Mouse (Mus musculus): ENCODE data around the gene Ocel1. TPM values are rescaled to one million over a fixed set of nuclear protein-coding genes. Genes with fewer than 3 reads are reported as not detected.

Ocel1 gene
- polyA plus RNA-seq (2014; fragmentation: Illumina TruSeq; extraction: RNeasy Lipid Tissue Mini Kit (QIAGEN cat#74804); ENCODE audit: low replicate concordance): 1.7 TPM

GRCm38 (mm10) chr8:71371236-71371848 is at the start of gene Ocel1:
Ocel1 (plus strand) TSS chr8:71371298.

DNA sequence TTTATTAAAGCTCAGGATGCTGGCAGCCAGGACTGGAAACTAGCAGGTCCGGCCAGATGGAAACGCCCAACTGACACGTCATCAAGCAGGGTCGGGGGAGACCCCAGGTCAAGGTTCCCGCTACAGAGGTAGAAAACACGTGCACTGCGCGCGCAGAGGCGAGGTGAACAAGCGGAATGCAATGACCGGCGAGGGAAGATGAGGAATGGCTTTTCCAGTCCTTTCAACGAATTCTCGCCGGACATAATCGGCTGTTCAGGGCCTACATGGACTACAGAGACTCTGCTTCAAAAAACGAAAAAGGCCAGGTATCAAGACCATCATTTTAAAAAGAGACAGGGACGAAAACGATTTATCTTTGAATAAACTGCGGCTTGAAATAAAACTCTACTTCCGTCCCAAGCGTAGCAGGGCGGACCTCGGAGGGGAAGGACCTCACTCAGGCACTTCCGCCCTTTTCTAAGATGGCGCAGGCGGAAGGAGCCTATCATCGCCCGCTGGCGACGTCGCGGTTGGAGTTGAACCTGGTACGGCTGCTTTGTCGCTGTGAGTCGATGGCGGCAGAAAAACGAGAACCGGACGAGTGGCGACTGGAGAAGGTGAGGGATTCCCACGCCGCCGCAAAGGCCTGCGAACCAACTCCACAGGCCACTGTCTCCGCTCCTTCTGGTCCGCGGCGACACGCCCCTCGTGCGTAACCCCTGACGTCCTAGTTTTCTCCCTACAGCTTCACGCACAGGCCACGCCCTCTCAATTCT is 4.1 kb upstream of the Ocel1 start, which contains the start of gene Use1:
Gene Use1, plus strand, starts transcription at position 78 of the 758 bp plus-strand sequence.

GRCm38 (mm10) chr8:71381421-71381970 is 10.4 kb downstream of the Ocel1 start, which contains the start of gene Nr2f6:
Nr2f6 (minus strand) TSS chr8:71381960.

DNA sequence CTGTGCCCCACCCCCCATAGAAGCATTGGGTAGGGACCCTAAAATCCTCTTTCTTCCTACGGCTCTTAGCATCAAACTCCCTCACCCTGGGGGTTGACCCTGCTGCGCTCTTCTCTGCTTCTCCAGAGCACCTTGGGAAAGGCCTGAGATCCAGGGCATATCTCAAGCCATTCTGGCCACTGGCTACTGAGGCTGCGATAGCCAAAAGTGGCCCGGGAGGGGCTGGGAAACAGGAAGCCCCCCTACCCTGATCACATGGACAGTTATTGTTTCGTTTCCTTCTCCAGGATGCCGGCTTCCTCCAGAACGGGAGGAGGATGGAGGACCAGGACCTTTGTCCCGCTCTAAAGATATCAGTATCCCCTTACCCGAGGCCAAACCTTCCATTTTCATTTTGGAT is 24.5 kb downstream of the Ocel1 start, which contains the start of gene Ushbp1:
Gene Ushbp1, minus strand, starts transcription at position 174 of the 400 bp plus-strand sequence.

DNA sequence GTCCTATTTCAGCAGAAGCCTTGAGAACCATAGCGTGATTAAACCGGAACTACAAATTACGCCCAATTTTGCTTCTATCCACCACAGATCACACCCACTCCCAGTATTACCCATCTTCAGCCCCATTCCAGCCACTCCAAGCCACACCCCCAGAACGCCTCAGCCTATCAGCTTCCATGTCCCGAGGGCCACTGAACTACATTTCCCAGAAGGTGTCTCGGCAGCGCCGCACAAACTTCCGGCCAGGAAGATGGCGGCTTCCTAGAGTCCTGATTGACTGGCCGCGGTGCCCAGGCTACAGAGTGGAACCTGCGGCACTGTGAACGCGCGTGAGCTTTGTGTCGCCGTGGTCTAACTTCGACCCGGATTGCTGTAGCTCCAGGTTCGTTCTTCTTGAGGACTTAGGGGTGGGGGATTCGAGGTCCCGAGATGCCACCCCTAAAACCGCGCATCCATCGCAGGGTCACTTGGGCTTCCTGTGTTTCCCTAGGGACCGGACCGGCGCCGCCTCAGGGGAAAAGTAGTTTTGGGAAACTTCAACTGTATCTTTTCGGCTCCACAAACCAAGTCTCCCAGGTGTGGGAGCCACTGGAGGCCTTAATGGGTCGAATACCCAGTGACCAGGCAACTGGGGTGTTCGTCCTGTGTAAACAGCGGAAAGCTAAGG is 25.7 kb downstream of the Ocel1 start, which contains the start of gene Babam1:
Gene Babam1, plus strand, starts transcription at position 223 of the 667 bp plus-strand sequence.

GRCm38 (mm10) chr8:71405401-71406098 is 34.5 kb downstream of the Ocel1 start, which contains the start of gene Ankle1:
Ankle1 (plus strand) TSS chr8:71406010.

Other genes starting within 250 kb of the Ocel1 start
- 1.4 TPM for gene Myo9b, start 98.6 kb upstream of the Ocel1 start, polyA plus RNA-seq (2014; fragmentation: Illumina TruSeq; extraction: RNeasy Lipid Tissue Mini Kit (QIAGEN cat#74804); ENCODE audit: low replicate concordance)
- 1.0 TPM for gene Haus8, start 98.4 kb upstream of the Ocel1 start, polyA plus RNA-seq (2014; fragmentation: Illumina TruSeq; extraction: RNeasy Lipid Tissue Mini Kit (QIAGEN cat#74804); ENCODE audit: low replicate concordance)
- 0.78 TPM for gene Use1, start 4.5 kb upstream of the Ocel1 start, polyA plus RNA-seq (2014; fragmentation: Illumina TruSeq; extraction: RNeasy Lipid Tissue Mini Kit (QIAGEN cat#74804); ENCODE audit: low replicate concordance)
- 1.4 TPM for gene Nr2f6, start 10.7 kb downstream of the Ocel1 start, polyA plus RNA-seq (2014; fragmentation: Illumina TruSeq; extraction: RNeasy Lipid Tissue Mini Kit (QIAGEN cat#74804); ENCODE audit: low replicate concordance)
- gene Ushbp1, start 24.5 kb downstream of the Ocel1 start, polyA plus RNA-seq (2014; fragmentation: Illumina TruSeq; extraction: RNeasy Lipid Tissue Mini Kit (QIAGEN cat#74804); ENCODE audit: low replicate concordance): 0.63 TPM
- gene Babam1, start 25.6 kb downstream of the Ocel1 start, polyA plus RNA-seq (2014; fragmentation: Illumina TruSeq; extraction: RNeasy Lipid Tissue Mini Kit (QIAGEN cat#74804); ENCODE audit: low replicate concordance): 8.0 TPM
- 2.5 TPM for gene Ankle1, start 34.7 kb downstream of the Ocel1 start, polyA plus RNA-seq (2014; fragmentation: Illumina TruSeq; extraction: RNeasy Lipid Tissue Mini Kit (QIAGEN cat#74804); ENCODE audit: low replicate concordance)
- gene Abhd8, start 92.4 kb downstream of the Ocel1 start, polyA plus RNA-seq (2014; fragmentation: Illumina TruSeq; extraction: RNeasy Lipid Tissue Mini Kit (QIAGEN cat#74804); ENCODE audit: low replicate concordance): not detected
- gene Mrpl34, start 93.7 kb downstream of the Ocel1 start, polyA plus RNA-seq (2014; fragmentation: Illumina TruSeq; extraction: RNeasy Lipid Tissue Mini Kit (QIAGEN cat#74804); ENCODE audit: low replicate concordance): 9.5 TPM
- 2.4 TPM for gene Dda1, start 97.9 kb downstream of the Ocel1 start, polyA plus RNA-seq (2014; fragmentation: Illumina TruSeq; extraction: RNeasy Lipid Tissue Mini Kit (QIAGEN cat#74804); ENCODE audit: low replicate concordance)
- gene Ano8, start 114.7 kb downstream of the Ocel1 start, polyA plus RNA-seq (2014; fragmentation: Illumina TruSeq; extraction: RNeasy Lipid Tissue Mini Kit (QIAGEN cat#74804); ENCODE audit: low replicate concordance): 1.2 TPM
- gene Gtpbp3, start 116.8 kb downstream of the Ocel1 start, polyA plus RNA-seq (2014; fragmentation: Illumina TruSeq; extraction: RNeasy Lipid Tissue Mini Kit (QIAGEN cat#74804); ENCODE audit: low replicate concordance): 1.7 TPM
- gene Plvap, start 140.5 kb downstream of the Ocel1 start, polyA plus RNA-seq (2014; fragmentation: Illumina TruSeq; extraction: RNeasy Lipid Tissue Mini Kit (QIAGEN cat#74804); ENCODE audit: low replicate concordance): 1.4 TPM
- gene Ccdc194, start 154.4 kb downstream of the Ocel1 start, polyA plus RNA-seq (2014; fragmentation: Illumina TruSeq; extraction: RNeasy Lipid Tissue Mini Kit (QIAGEN cat#74804); ENCODE audit: low replicate concordance): not detected
- 0.82 TPM for gene Bst2, start 166.2 kb downstream of the Ocel1 start, polyA plus RNA-seq (2014; fragmentation: Illumina TruSeq; extraction: RNeasy Lipid Tissue Mini Kit (QIAGEN cat#74804); ENCODE audit: low replicate concordance)
- gene Mvb12a, start 171.6 kb downstream of the Ocel1 start, polyA plus RNA-seq (2014; fragmentation: Illumina TruSeq; extraction: RNeasy Lipid Tissue Mini Kit (QIAGEN cat#74804); ENCODE audit: low replicate concordance): 2.9 TPM
- not detected for gene Tmem221, start 187.6 kb downstream of the Ocel1 start, polyA plus RNA-seq (2014; fragmentation: Illumina TruSeq; extraction: RNeasy Lipid Tissue Mini Kit (QIAGEN cat#74804); ENCODE audit: low replicate concordance)
- not detected for gene Nxnl1, start 195.3 kb downstream of the Ocel1 start, polyA plus RNA-seq (2014; fragmentation: Illumina TruSeq; extraction: RNeasy Lipid Tissue Mini Kit (QIAGEN cat#74804); ENCODE audit: low replicate concordance)
- 0.41 TPM for gene Slc27a1, start 197.6 kb downstream of the Ocel1 start, polyA plus RNA-seq (2014; fragmentation: Illumina TruSeq; extraction: RNeasy Lipid Tissue Mini Kit (QIAGEN cat#74804); ENCODE audit: low replicate concordance)
- gene Pgls, start 220.9 kb downstream of the Ocel1 start, polyA plus RNA-seq (2014; fragmentation: Illumina TruSeq; extraction: RNeasy Lipid Tissue Mini Kit (QIAGEN cat#74804); ENCODE audit: low replicate concordance): 0.59 TPM
- gene Fam129c, start 226.3 kb downstream of the Ocel1 start, polyA plus RNA-seq (2014; fragmentation: Illumina TruSeq; extraction: RNeasy Lipid Tissue Mini Kit (QIAGEN cat#74804); ENCODE audit: low replicate concordance): 1.0 TPM
- gene Colgalt1, start 239.7 kb downstream of the Ocel1 start, polyA plus RNA-seq (2014; fragmentation: Illumina TruSeq; extraction: RNeasy Lipid Tissue Mini Kit (QIAGEN cat#74804); ENCODE audit: low replicate concordance): 26.0 TPM